Mouse (Mus musculus) bone marrow, adult 2 months (tissue): ENCODE results near the gene Grap2.

Experiments
- CTCF ChIP-seq: fragments of 200-500 bp; IDR thresholded peaks from 2 replicates; pipeline ENCODE4 v1.5.1; 2011; ENCODE audit warnings: low read length, control low read depth; ENCODE audit not compliant: control insufficient read depth, insufficient read depth
- POLR2A ChIP-seq: fragments of 200-500 bp; IDR thresholded peaks from 2 replicates; pipeline ENCODE4 v1.6.1; 2011; ENCODE audit warnings: low read depth, mild to moderate bottlenecking, control low read depth, low read length, borderline replicate concordance; ENCODE audit not compliant: control insufficient read depth

DNA sequence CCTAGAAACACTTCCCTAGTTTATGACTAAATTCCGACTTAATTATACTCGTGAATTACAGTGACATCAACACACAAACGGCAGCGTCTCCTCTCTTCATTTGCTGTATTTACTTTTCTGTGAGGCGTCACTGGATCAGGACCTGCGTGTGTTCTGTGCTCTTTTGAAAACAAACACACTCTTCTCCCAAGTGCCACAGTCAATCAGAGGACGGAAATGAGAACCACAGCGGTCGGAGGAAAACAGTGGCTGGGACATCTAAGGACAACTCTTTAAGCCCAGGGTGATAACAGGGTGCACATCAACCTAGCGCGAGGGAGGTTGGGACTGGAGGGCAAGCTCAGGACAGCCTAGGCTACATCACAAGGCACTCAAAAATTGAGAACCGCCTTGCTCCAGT, 12.9 kb upstream of the Grap2 start:
- TF ChIP-seq POLR2A (no peak), CTCF (no peak)
